Mouse (Mus musculus): ENCODE data around the gene Nanos2. TPM values are rescaled to one million over a fixed set of nuclear protein-coding genes. Genes with fewer than 3 reads are reported as not detected.

Gene Nanos2
- polyA plus RNA-seq, 1 experiment from 2014 or later: not detected

GRCm38 (mm10) chr7:19029084-19029653 lies 42.0 kb downstream of the Nanos2 start:
- TF ChIP-seq CTCF (IDR thresholded peaks at IDR 0.05; ENCODE audit: low read depth): peak; percentile 87
- H3K4me1 ChIP-seq (replicated peaks; ENCODE audit: control insufficient read depth, insufficient read depth, low read length): 0 out of 2 replicates have a peak, but pooled peaks cover 3% of the 10 kb centered on the region
- H3K27me3 ChIP-seq (replicated peaks; ENCODE audit: control insufficient read depth, insufficient read depth, low read length): no peaks in the 10 kb centered on the region
- H3K9me3 ChIP-seq (ENCODE audit: control insufficient read depth): no peaks in the 10 kb centered on the region
- peak; percentile 14 for ATAC-seq
- H3K27ac ChIP-seq (ENCODE audit: low read depth, low read length): no peak overlapping the region
- no peak overlapping the region for H3K4me2 ChIP-seq (replicated peaks; ENCODE audit: low read depth)
- H3K36me3 ChIP-seq (ENCODE audit: control insufficient read depth, insufficient read depth): peaks cover 49% of the 10 kb centered on the region
- no peak overlapping the region for H3K9ac ChIP-seq (ENCODE audit: low read depth, low read length)
- WGBS: 54% methylated on average over 6 of the region's 6 CpGs
- H3K4me3 ChIP-seq (ENCODE audit: low read depth, low read length): no peak overlapping the region

GRCm38 (mm10) chr7:19031641-19032040 lies 44.4 kb downstream of the Nanos2 start:
- no peak overlapping the region for H3K9ac ChIP-seq (ENCODE audit: low read depth, low read length)
- TF ChIP-seq CTCF (IDR thresholded peaks at IDR 0.05; ENCODE audit: low read depth): no peak
- no peaks in the 10 kb centered on the region for H3K9me3 ChIP-seq (ENCODE audit: control insufficient read depth)
- no peak for ATAC-seq
- H3K36me3 ChIP-seq (ENCODE audit: control insufficient read depth, insufficient read depth): peaks cover 72% of the 10 kb centered on the region
- H3K27me3 ChIP-seq (replicated peaks; ENCODE audit: control insufficient read depth, insufficient read depth, low read length): no peaks in the 10 kb centered on the region
- no peaks in the 10 kb centered on the region for H3K4me1 ChIP-seq (replicated peaks; ENCODE audit: control insufficient read depth, insufficient read depth, low read length)
- H3K4me2 ChIP-seq (replicated peaks; ENCODE audit: low read depth): no peak overlapping the region
- WGBS: 89% methylated on average over 4 of the region's 4 CpGs
- no peak overlapping the region for H3K27ac ChIP-seq (ENCODE audit: low read depth, low read length)
- no peak overlapping the region for H3K4me3 ChIP-seq (ENCODE audit: low read depth, low read length)

Other genes with a start within 250 kb of the Nanos2 start
- not detected in 2 replicates for gene Psg19, start 188.9 kb upstream of the Nanos2 start, polyA plus RNA-seq (2015; fragmentation: Nextera tagmentation; extraction: Ambion mirVana)
- not detected in 2 replicates for gene Psg17, start 165.8 kb upstream of the Nanos2 start, polyA plus RNA-seq (2015; fragmentation: Nextera tagmentation; extraction: Ambion mirVana)
- 0.72 and 1.4 TPM in 2 replicates for gene Mill2, start 147.4 kb upstream of the Nanos2 start, polyA plus RNA-seq (2015; fragmentation: Nextera tagmentation; extraction: Ambion mirVana)
- gene Pglyrp1, start 116.1 kb upstream of the Nanos2 start, polyA plus RNA-seq (2015; fragmentation: Nextera tagmentation; extraction: Ambion mirVana): 141 and 155 TPM in 2 replicates
- 13.5 and 15.1 TPM in 2 replicates for gene Ccdc61, start 77.0 kb upstream of the Nanos2 start, polyA plus RNA-seq (2015; fragmentation: Nextera tagmentation; extraction: Ambion mirVana)
- 0.18 and 0.24 TPM in 2 replicates for gene Nova2, start 61.5 kb upstream of the Nanos2 start, polyA plus RNA-seq (2015; fragmentation: Nextera tagmentation; extraction: Ambion mirVana)
- 1.1 and 1.2 TPM in 2 replicates for gene Mypop, start 3.8 kb downstream of the Nanos2 start, polyA plus RNA-seq (2015; fragmentation: Nextera tagmentation; extraction: Ambion mirVana)
- 11.4 and 11.9 TPM in 2 replicates for gene Irf2bp1, start 16.6 kb downstream of the Nanos2 start, polyA plus RNA-seq (2015; fragmentation: Nextera tagmentation; extraction: Ambion mirVana)
- 11.8 and 12.4 TPM in 2 replicates for gene Foxa3, start 36.1 kb downstream of the Nanos2 start, polyA plus RNA-seq (2015; fragmentation: Nextera tagmentation; extraction: Ambion mirVana)
- gene Sympk, start 37.0 kb downstream of the Nanos2 start, polyA plus RNA-seq (2015; fragmentation: Nextera tagmentation; extraction: Ambion mirVana): 8.9 and 9.1 TPM in 2 replicates
- not detected in 2 replicates for gene Rsph6a, start 67.3 kb downstream of the Nanos2 start, polyA plus RNA-seq (2015; fragmentation: Nextera tagmentation; extraction: Ambion mirVana)
- 4.7 and 5.4 TPM in 2 replicates for gene Dmwd, start 88.8 kb downstream of the Nanos2 start, polyA plus RNA-seq (2015; fragmentation: Nextera tagmentation; extraction: Ambion mirVana)
- gene Dmpk, start 96.4 kb downstream of the Nanos2 start, polyA plus RNA-seq (2015; fragmentation: Nextera tagmentation; extraction: Ambion mirVana): 50.8 and 60.4 TPM in 2 replicates
- 4.6 and 5.1 TPM in 2 replicates for gene Six5, start 107.2 kb downstream of the Nanos2 start, polyA plus RNA-seq (2015; fragmentation: Nextera tagmentation; extraction: Ambion mirVana)
- 0.38 and 0.39 TPM in 2 replicates for gene Gm4969, start 131.0 kb downstream of the Nanos2 start, polyA plus RNA-seq (2015; fragmentation: Nextera tagmentation; extraction: Ambion mirVana)
- gene Fbxo46, start 132.5 kb downstream of the Nanos2 start, polyA plus RNA-seq (2015; fragmentation: Nextera tagmentation; extraction: Ambion mirVana): 4.8 and 5.1 TPM in 2 replicates
- gene Qpctl, start 161.9 kb downstream of the Nanos2 start, polyA plus RNA-seq (2015; fragmentation: Nextera tagmentation; extraction: Ambion mirVana): 7.3 and 8.1 TPM in 2 replicates
- gene Snrpd2, start 162.3 kb downstream of the Nanos2 start, polyA plus RNA-seq (2015; fragmentation: Nextera tagmentation; extraction: Ambion mirVana): 66.3 and 69.6 TPM in 2 replicates
- 0.48 and 0.67 TPM in 2 replicates for gene Gipr, start 178.7 kb downstream of the Nanos2 start, polyA plus RNA-seq (2015; fragmentation: Nextera tagmentation; extraction: Ambion mirVana)
- gene Eml2, start 189.0 kb downstream of the Nanos2 start, polyA plus RNA-seq (2015; fragmentation: Nextera tagmentation; extraction: Ambion mirVana): 5.0 and 5.1 TPM in 2 replicates
- gene Gpr4, start 225.1 kb downstream of the Nanos2 start, polyA plus RNA-seq (2015; fragmentation: Nextera tagmentation; extraction: Ambion mirVana): 1.3 and 1.6 TPM in 2 replicates
- gene Opa3, start 240.9 kb downstream of the Nanos2 start, polyA plus RNA-seq (2015; fragmentation: Nextera tagmentation; extraction: Ambion mirVana): 26.5 and 27.5 TPM in 2 replicates